Mouse (Mus musculus): ENCODE measurements around the gene Cdca8. TPM values are rescaled to one million over a fixed set of nuclear protein-coding genes. Genes with fewer than 3 reads are reported as not detected.

The Cdca8 gene
- polyA plus RNA-seq, 1 experiment, result 209 TPM

DNA sequence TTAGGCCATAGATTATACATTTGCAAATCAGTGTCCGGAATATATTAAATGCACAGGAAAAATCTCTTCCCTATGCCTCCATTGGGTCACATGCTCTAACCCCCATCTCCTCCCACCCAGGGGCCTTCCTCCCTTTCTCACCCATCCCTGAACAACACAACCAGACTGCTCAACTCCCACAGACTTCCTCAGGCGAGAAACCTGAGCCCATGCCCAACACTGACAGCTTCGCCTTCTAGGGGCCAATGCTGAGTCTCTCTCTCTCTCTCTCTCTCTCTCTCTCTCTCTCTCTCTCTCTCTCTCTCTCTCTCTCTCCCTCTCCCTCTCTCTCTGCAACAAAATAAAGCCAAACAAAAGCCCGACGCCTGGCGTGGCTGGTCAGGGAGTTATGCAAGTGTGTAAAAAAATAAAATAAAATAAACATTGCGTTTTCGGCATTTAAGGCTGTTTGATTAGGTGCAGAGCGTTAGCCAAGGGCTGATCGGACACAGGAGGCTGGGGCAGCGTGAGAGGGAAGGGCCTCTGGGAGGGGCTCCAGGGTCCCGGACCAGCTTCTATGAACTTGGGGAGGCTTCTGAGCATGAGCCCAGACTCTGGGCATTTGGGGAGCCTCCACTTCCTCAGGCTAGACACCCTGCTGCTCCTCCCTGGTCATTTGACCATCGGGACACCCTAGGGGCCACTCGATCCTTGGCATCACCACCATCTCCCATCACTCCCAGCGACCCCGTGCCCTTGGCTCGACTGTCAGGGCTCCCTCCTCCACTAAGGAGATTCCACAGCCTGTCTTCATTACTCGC is 46.0 kb upstream of the Cdca8 start:
- H3K9me3 ChIP-seq (replicated peaks; ENCODE audit: control insufficient read depth, insufficient read depth, low read length, poor library complexity, severe bottlenecking), result no peaks in the 10 kb centered on the region
- no peak overlapping the region for H3K9ac ChIP-seq (ENCODE audit: low read depth, poor library complexity, severe bottlenecking)
- no peaks in the 10 kb centered on the region for H3K36me3 ChIP-seq (ENCODE audit: control insufficient read depth, insufficient read depth, low read length, poor library complexity, severe bottlenecking)
- H3K27ac ChIP-seq (ENCODE audit: insufficient read depth, low read length), result no peak overlapping the region
- H3K4me3 ChIP-seq (ENCODE audit: low read depth, low read length), result no peak overlapping the region
- H3K27me3 ChIP-seq (ENCODE audit: control insufficient read depth, insufficient read depth, low read length, poor library complexity, severe bottlenecking), result peaks cover 5% of the 10 kb centered on the region; the same call in 1 of the 2 replicates
- H3K4me1 ChIP-seq (ENCODE audit: control insufficient read depth, insufficient read depth, low read length), result no peaks in the 10 kb centered on the region
- TF ChIP-seq EP300 (IDR thresholded peaks at IDR 0.05; ENCODE audit: insufficient read depth, low read depth, low read length), result no peak
- no peak for TF ChIP-seq CTCF (IDR thresholded peaks at IDR 0.05; ENCODE audit: low read depth, low read length)
- TF ChIP-seq POLR2A (IDR thresholded peaks at IDR 0.05; ENCODE audit: insufficient read depth, low read length), result no peak

GRCm38 (mm10) chr4:124983893-124984526 is 44.9 kb upstream of the Cdca8 start:
- Histone ChIP-seq H3K27me3 (ENCODE audit: control insufficient read depth, insufficient read depth, low read length, poor library complexity, severe bottlenecking) (peaks cover 5% of the 10 kb centered on the region; the same call in 1 of the 2 replicates), H3K4me1 (ENCODE audit: control insufficient read depth, insufficient read depth, low read length) (no peaks in the 10 kb centered on the region), H3K9ac (ENCODE audit: low read depth, poor library complexity, severe bottlenecking) (no peak overlapping the region), H3K27ac (ENCODE audit: insufficient read depth, low read length) (no peak overlapping the region), H3K9me3 (replicated peaks; ENCODE audit: control insufficient read depth, insufficient read depth, low read length, poor library complexity, severe bottlenecking) (no peaks in the 10 kb centered on the region), H3K4me3 (ENCODE audit: low read depth, low read length) (no peak overlapping the region), H3K36me3 (ENCODE audit: control insufficient read depth, insufficient read depth, low read length, poor library complexity, severe bottlenecking) (no peaks in the 10 kb centered on the region)
- TF ChIP-seq POLR2A (IDR thresholded peaks at IDR 0.05; ENCODE audit: insufficient read depth, low read length) (no peak), CTCF (IDR thresholded peaks at IDR 0.05; ENCODE audit: low read depth, low read length) (peak; percentile 67), EP300 (IDR thresholded peaks at IDR 0.05; ENCODE audit: insufficient read depth, low read depth, low read length) (no peak)

DNA sequence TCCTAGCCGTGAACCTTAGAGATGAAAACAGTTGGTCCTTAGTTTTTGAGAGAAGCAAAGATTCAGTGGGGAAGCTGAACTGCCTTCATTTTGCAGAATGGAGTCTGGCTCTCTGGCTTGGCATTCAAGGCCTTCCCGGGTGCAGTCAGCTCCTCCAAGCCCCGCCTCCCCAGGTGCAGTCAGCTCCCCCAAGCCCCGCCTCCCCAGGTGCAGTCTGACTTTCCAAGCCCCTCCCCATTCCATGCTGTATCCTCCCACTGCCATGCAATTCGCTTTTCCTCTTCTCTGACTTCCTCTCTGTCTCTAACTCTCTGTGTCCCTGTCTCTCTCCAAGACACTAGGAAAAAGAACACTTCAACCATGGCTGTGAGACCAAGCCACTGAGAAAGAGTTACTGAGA is 39.1 kb upstream of the Cdca8 start:
- no peaks in the 10 kb centered on the region for H3K4me1 ChIP-seq (ENCODE audit: control insufficient read depth, insufficient read depth, low read length)
- no peak overlapping the region for H3K4me3 ChIP-seq (ENCODE audit: low read depth, low read length)
- no peaks in the 10 kb centered on the region for H3K27me3 ChIP-seq (ENCODE audit: control insufficient read depth, insufficient read depth, low read length, poor library complexity, severe bottlenecking)
- TF ChIP-seq POLR2A (IDR thresholded peaks at IDR 0.05; ENCODE audit: insufficient read depth, low read length), result no peak
- no peak for TF ChIP-seq EP300 (IDR thresholded peaks at IDR 0.05; ENCODE audit: insufficient read depth, low read depth, low read length)
- TF ChIP-seq CTCF (IDR thresholded peaks at IDR 0.05; ENCODE audit: low read depth, low read length), result no peak
- no peak overlapping the region for H3K27ac ChIP-seq (ENCODE audit: insufficient read depth, low read length)
- H3K9ac ChIP-seq (ENCODE audit: low read depth, poor library complexity, severe bottlenecking), result no peak overlapping the region
- H3K36me3 ChIP-seq (ENCODE audit: control insufficient read depth, insufficient read depth, low read length, poor library complexity, severe bottlenecking), result no peaks in the 10 kb centered on the region
- H3K9me3 ChIP-seq (replicated peaks; ENCODE audit: control insufficient read depth, insufficient read depth, low read length, poor library complexity, severe bottlenecking), result no peaks in the 10 kb centered on the region

GRCm38 (mm10) chr4:124973296-124973695 is 34.2 kb upstream of the Cdca8 start:
- Histone ChIP-seq H3K27me3 (ENCODE audit: control insufficient read depth, insufficient read depth, low read length, poor library complexity, severe bottlenecking) (no peaks in the 10 kb centered on the region), H3K4me1 (ENCODE audit: control insufficient read depth, insufficient read depth, low read length) (no peaks in the 10 kb centered on the region), H3K9ac (ENCODE audit: low read depth, poor library complexity, severe bottlenecking) (no peak overlapping the region), H3K36me3 (ENCODE audit: control insufficient read depth, insufficient read depth, low read length, poor library complexity, severe bottlenecking) (no peaks in the 10 kb centered on the region), H3K9me3 (replicated peaks; ENCODE audit: control insufficient read depth, insufficient read depth, low read length, poor library complexity, severe bottlenecking) (no peaks in the 10 kb centered on the region), H3K4me3 (ENCODE audit: low read depth, low read length) (no peak overlapping the region), H3K27ac (ENCODE audit: insufficient read depth, low read length) (no peak overlapping the region)
- TF ChIP-seq EP300 (IDR thresholded peaks at IDR 0.05; ENCODE audit: insufficient read depth, low read depth, low read length), result no peak
- no peak for TF ChIP-seq POLR2A (IDR thresholded peaks at IDR 0.05; ENCODE audit: insufficient read depth, low read length)
- no peak for TF ChIP-seq CTCF (IDR thresholded peaks at IDR 0.05; ENCODE audit: low read depth, low read length)

DNA sequence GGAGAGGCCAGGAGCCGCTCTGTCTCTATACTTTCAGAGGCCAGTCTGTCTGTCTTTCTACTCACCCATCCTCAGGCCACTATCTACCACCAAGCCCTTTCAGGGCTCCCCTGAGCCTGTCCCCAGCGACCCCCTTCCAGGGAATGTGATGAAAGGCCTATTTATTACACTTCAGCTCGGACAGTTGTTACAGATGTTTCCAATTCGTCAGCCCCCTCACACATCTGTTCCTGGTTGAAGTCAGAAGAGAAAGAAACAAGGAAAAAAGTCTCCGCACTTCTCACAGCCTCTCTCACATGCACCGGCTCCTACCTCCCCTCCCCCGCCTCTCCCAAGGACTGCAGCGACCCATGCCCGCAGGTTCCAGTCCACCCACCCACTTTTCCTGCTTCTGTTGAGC is 33.2 kb upstream of the Cdca8 start:
- H3K36me3 ChIP-seq (ENCODE audit: control insufficient read depth, insufficient read depth, low read length, poor library complexity, severe bottlenecking), result no peaks in the 10 kb centered on the region

DNA sequence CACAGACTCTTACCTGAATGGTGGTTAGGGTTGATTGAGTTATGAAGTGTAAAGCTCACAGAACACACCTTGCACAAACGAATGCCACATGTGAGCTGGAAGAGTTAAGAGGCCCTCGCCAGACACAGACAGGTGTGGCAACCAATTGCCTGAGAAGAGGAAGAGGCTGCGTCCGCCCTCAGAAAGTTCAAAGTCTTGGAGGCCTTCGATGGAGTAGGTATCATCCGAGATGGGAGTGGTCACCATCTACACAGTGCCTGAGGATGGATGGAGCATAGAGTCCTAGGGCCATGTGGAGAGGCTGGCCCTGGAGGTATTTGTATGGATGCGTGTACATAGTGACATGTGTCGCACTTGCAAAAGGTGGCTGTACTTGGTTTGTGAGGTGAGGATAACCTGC is 32.0 kb upstream of the Cdca8 start:
- TF ChIP-seq CTCF (IDR thresholded peaks at IDR 0.05; ENCODE audit: low read depth, low read length), result no peak
- no peak for TF ChIP-seq POLR2A (IDR thresholded peaks at IDR 0.05; ENCODE audit: insufficient read depth, low read length)
- no peak for TF ChIP-seq EP300 (IDR thresholded peaks at IDR 0.05; ENCODE audit: insufficient read depth, low read depth, low read length)
- Histone ChIP-seq H3K9me3 (replicated peaks; ENCODE audit: control insufficient read depth, insufficient read depth, low read length, poor library complexity, severe bottlenecking) (no peaks in the 10 kb centered on the region), H3K4me1 (ENCODE audit: control insufficient read depth, insufficient read depth, low read length) (no peaks in the 10 kb centered on the region), H3K9ac (ENCODE audit: low read depth, poor library complexity, severe bottlenecking) (no peak overlapping the region), H3K27ac (ENCODE audit: insufficient read depth, low read length) (no peak overlapping the region), H3K27me3 (ENCODE audit: control insufficient read depth, insufficient read depth, low read length, poor library complexity, severe bottlenecking) (no peaks in the 10 kb centered on the region), H3K36me3 (ENCODE audit: control insufficient read depth, insufficient read depth, low read length, poor library complexity, severe bottlenecking) (no peaks in the 10 kb centered on the region), H3K4me3 (ENCODE audit: low read depth, low read length) (no peak overlapping the region)

More for the DNA sequence above, 33.2 kb upstream of the Cdca8 start:
- H3K27ac ChIP-seq (ENCODE audit: insufficient read depth, low read length), result no peak overlapping the region
- H3K27me3 ChIP-seq (ENCODE audit: control insufficient read depth, insufficient read depth, low read length, poor library complexity, severe bottlenecking), result no peaks in the 10 kb centered on the region
- no peaks in the 10 kb centered on the region for H3K9me3 ChIP-seq (replicated peaks; ENCODE audit: control insufficient read depth, insufficient read depth, low read length, poor library complexity, severe bottlenecking)
- TF ChIP-seq POLR2A (IDR thresholded peaks at IDR 0.05; ENCODE audit: insufficient read depth, low read length) (no peak), EP300 (IDR thresholded peaks at IDR 0.05; ENCODE audit: insufficient read depth, low read depth, low read length) (no peak), CTCF (IDR thresholded peaks at IDR 0.05; ENCODE audit: low read depth, low read length) (no peak)
- H3K4me1 ChIP-seq (ENCODE audit: control insufficient read depth, insufficient read depth, low read length), result no peaks in the 10 kb centered on the region
- H3K4me3 ChIP-seq (ENCODE audit: low read depth, low read length), result no peak overlapping the region
- H3K9ac ChIP-seq (ENCODE audit: low read depth, poor library complexity, severe bottlenecking), result no peak overlapping the region
